Mouse (Mus musculus) C2C12 (cell line): ENCODE measurements at regions not wholly inside any gene's neighbourhood (a gene's known extent, or its start where the extent isn't known, plus 50 kb on each side); places are given as distances from the start of the nearest gene placed in this dataset.

Source experiments
- H3K27me3 ChIP-seq: one replicate; pipeline ENCODE4 v1.6.1; 2011; ENCODE audit not compliant: control insufficient read depth, insufficient read depth, insufficient read length
- H3K36me3 ChIP-seq: one replicate; pipeline ENCODE4 v1.6.1; 2011; ENCODE audit not compliant: control insufficient read depth, insufficient read depth
- H3K4me3 ChIP-seq: one replicate; pipeline ENCODE4 v1.5.1; 2011; ENCODE audit warnings: mild to moderate bottlenecking, control low read depth; ENCODE audit not compliant: poor library complexity, insufficient read depth, severe bottlenecking
- H3K79me2 ChIP-seq: one replicate; pipeline ENCODE4 v1.6.1; 2011; ENCODE audit not compliant: control insufficient read depth, insufficient read depth
- H3K79me3 ChIP-seq: one replicate; pipeline ENCODE4 v1.6.1; 2011; ENCODE audit warnings: low read depth, control low read depth
- H3ac ChIP-seq: one replicate; pipeline ENCODE3; 2011; ENCODE audit warnings: low read depth; ENCODE audit not compliant: control insufficient read depth, insufficient read length
- CEBPB ChIP-seq: IDR thresholded peaks from one replicate; pipeline ENCODE4 v1.6.1; 2011; ENCODE audit warnings: low read depth, mild to moderate bottlenecking, control low read depth, moderate library complexity
- CTCF ChIP-seq: IDR thresholded peaks from one replicate; pipeline ENCODE4 v1.5.1; 2011; ENCODE audit not compliant: control insufficient read depth, insufficient read depth, insufficient read length
- FOSL1 ChIP-seq: IDR thresholded peaks from one replicate; pipeline ENCODE4 v1.8.0; 2011; ENCODE audit warnings: mild to moderate bottlenecking, low read length; ENCODE audit not compliant: poor library complexity, insufficient read depth, severe bottlenecking
- MAX ChIP-seq: IDR thresholded peaks from one replicate; pipeline ENCODE4 v1.6.1; 2011; ENCODE audit warnings: mild to moderate bottlenecking, control low read depth
- MYOD1 ChIP-seq: IDR thresholded peaks from one replicate; pipeline ENCODE4 v1.6.1; 2011; ENCODE audit warnings: low read depth; ENCODE audit not compliant: control insufficient read depth, insufficient read length
- MYOG ChIP-seq: IDR thresholded peaks from one replicate; pipeline ENCODE4 v1.6.1; 2011; ENCODE audit not compliant: control insufficient read depth, insufficient read length; ENCODE audit errors: extremely low read depth
- USF1 ChIP-seq: IDR thresholded peaks from one replicate; pipeline ENCODE4 v1.6.1; 2011; ENCODE audit warnings: low read depth, mild to moderate bottlenecking, control low read depth, moderate library complexity

DNA sequence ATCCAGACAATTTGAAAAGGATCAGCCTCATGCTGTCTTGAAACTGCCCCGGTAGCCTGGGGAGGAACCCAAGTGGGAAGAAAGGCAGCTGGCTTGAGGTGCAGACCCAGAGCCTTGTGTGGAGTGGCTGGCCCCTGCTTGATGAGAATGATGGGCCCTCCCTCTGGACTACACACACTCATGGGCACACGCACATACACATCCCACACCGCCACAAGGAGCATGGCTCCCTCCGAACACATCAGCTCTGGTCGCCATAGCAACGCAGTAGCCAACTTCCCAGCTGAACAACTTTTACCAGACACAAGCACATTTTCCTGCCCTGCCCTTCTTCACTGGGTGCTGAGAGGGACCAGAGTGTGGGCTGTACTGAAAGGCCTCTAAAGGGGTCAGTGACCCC, 101.2 kb downstream of the Rpl14 start:
- no peaks in the 10 kb centered on the region for H3K79me2 ChIP-seq

DNA sequence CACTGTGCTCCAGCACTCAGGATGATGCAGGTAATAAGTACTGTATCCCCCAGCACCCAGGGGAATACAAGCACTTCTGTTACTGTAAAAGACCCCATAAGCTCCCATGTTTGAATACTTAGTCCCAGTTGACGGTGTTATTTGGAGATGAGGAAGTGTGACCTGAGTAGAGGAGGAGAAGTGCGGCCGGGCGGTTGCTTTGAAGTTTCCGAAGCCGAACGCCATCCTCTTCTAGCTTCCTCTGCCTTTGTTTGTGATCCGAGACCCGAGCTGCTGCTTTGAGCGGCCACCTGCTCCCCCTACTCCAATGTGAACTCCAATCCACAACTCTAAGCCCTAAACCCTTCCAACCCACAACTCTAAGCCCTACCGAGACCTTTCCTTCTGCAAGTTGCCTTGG, 103.6 kb downstream of the Rpl14 start:
- no peak for TF ChIP-seq FOSL1
- TF ChIP-seq MYOG = no peak
- TF ChIP-seq MYOD1 = no peak
- TF ChIP-seq MAX = no peak
- TF ChIP-seq USF1 = no peak
- TF ChIP-seq CEBPB = no peak
- Histone ChIP-seq H3K36me3 (no peaks in the 10 kb centered on the region), H3K79me2 (no peaks in the 10 kb centered on the region), H3ac (no peak overlapping the region), H3K79me3 (no peaks in the 10 kb centered on the region), H3K4me3 (no peak overlapping the region), H3K27me3 (no peaks in the 10 kb centered on the region)

More for the DNA sequence above, 101.2 kb downstream of the Rpl14 start:
- Histone ChIP-seq H3K27me3 (no peaks in the 10 kb centered on the region), H3K36me3 (no peaks in the 10 kb centered on the region), H3ac (no peak overlapping the region), H3K79me3 (no peaks in the 10 kb centered on the region), H3K4me3 (no peak overlapping the region)
- no peak for TF ChIP-seq FOSL1
- no peak for TF ChIP-seq MYOG
- no peak for TF ChIP-seq USF1
- no peak for TF ChIP-seq CEBPB
- TF ChIP-seq MAX = no peak
- no peak for TF ChIP-seq CTCF
- no peak for TF ChIP-seq MYOD1

DNA sequence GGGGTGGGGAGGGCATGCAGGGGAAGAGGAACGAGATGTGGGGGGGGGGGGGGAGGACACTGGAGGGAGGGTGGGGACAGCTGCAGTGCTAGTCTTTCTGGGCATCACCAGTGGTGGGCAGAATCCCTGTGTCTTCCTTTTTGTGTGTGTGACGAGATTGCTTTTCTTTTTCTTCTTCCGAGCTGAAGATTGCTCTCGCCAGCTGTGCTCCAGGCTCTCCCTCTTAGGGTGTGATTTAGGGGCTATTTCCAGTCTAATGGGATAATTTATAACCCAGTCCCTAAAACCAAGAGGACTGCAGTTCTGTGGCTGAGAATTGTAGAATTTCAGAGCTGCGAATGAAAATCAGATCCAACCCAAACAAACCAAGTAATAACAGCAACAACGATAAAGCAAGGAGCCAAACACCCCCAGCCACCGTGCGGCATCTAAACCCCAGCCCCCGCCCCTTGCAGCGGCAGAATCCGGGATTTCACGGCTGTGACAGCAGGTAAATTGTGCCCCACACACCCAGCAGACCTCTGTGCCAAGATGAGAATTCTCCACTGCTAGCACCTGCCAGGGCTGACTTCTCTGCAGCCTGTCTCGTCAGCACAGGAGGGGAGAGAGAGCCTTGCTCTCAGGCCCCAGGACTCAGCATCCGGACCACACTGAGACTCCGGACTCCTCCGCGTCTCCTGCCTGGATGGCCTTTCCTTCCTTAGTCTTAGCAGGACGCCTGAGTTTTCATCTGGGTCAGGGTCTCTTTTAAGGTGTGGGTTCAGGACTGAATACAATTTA, 104.3 kb downstream of the Rpl14 start:
- Histone ChIP-seq H3K4me3 (no peak overlapping the region), H3K79me3 (no peaks in the 10 kb centered on the region), H3K79me2 (no peaks in the 10 kb centered on the region), H3K36me3 (no peaks in the 10 kb centered on the region), H3K27me3 (no peaks in the 10 kb centered on the region), H3ac (no peak overlapping the region)
- TF ChIP-seq MAX (no peak), MYOD1 (no peak), USF1 (no peak)

DNA sequence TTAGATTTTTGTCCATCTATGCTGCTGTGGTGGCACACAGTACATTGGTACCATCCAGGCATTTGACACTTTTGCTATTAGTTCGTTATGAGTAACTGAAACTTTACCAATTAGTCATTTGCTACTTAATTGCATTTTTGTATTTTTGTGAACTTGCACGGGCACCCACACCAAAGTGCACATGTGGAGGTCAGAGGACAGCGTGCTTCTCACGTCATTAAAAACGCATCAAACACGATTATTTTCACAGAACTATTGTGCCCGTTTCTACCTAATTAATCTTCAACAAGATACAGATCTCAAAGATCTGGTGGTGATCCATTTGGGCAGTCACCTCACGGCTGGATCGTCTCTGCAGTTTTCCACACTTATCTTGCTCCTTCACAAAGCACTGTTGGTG, 105.1 kb downstream of the Rpl14 start:
- no peaks in the 10 kb centered on the region for H3K79me2 ChIP-seq
- H3K79me3 ChIP-seq = no peaks in the 10 kb centered on the region
- TF ChIP-seq CEBPB (no peak), MYOG (no peak), MAX (no peak), MYOD1 (no peak), CTCF (no peak), USF1 (no peak), FOSL1 (no peak)
- H3K4me3 ChIP-seq = no peak overlapping the region
- no peaks in the 10 kb centered on the region for H3K36me3 ChIP-seq
- no peak overlapping the region for H3ac ChIP-seq
- no peaks in the 10 kb centered on the region for H3K27me3 ChIP-seq

DNA sequence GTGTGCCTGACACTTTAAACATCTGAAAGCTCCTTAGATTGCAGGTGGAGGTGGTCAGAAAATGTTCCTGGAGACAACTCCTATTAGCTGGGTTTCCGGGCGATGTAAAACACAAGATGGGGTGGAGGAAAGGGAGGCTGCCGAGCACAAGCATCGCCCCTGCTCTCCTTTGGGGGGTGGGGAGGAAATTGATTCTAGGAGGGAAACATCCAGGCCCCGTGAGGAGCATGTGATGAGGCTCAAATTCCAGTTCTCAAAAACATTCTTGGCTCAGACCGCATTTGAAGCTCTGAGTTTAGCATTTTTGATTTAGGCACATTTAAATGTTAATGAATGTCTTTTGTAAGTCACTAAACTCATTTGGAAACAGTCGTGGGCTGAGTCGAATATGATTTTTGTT, 105.5 kb downstream of the Rpl14 start:
- Histone ChIP-seq H3K79me2 (no peaks in the 10 kb centered on the region), H3ac (no peak overlapping the region), H3K79me3 (no peaks in the 10 kb centered on the region), H3K4me3 (no peak overlapping the region), H3K27me3 (no peaks in the 10 kb centered on the region), H3K36me3 (no peaks in the 10 kb centered on the region)
- TF ChIP-seq MYOG (no peak), MYOD1 (no peak), CEBPB (no peak), FOSL1 (no peak), USF1 (no peak), MAX (no peak), CTCF (no peak)

DNA sequence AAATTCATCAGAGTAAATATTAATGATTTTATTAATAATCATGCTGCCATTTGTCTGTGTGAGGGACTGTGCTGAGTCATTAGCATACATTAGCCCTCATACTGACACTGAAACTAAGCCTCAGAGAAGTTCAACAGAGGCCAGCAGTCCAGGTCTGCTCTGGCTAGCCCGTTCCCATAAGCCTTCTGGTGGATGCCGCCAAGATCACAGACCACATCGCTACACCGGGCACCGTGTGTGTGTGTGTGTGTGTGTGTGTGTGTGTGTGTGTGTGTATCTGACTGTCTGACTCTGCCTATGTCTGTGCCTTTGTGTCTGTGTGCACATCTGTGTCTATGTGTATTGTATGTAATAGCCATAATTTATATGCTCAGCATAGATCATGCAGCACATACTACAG, 106.0 kb downstream of the Rpl14 start:
- H3K79me3 ChIP-seq = no peaks in the 10 kb centered on the region
- no peaks in the 10 kb centered on the region for H3K79me2 ChIP-seq
- no peak overlapping the region for H3K4me3 ChIP-seq
- H3K36me3 ChIP-seq = no peaks in the 10 kb centered on the region
- H3ac ChIP-seq = no peak overlapping the region
- H3K27me3 ChIP-seq = no peaks in the 10 kb centered on the region
- TF ChIP-seq MYOG (no peak), MAX (no peak), FOSL1 (no peak), CEBPB (no peak), CTCF (no peak), MYOD1 (no peak), USF1 (no peak)
